Mouse (Mus musculus): ENCODE measurements around the gene Arhgap42. TPM values are rescaled to one million over a fixed set of nuclear protein-coding genes. Genes with fewer than 3 reads are reported as not detected.

The Arhgap42 gene
- not detected for total RNA-seq (2023)

DNA sequence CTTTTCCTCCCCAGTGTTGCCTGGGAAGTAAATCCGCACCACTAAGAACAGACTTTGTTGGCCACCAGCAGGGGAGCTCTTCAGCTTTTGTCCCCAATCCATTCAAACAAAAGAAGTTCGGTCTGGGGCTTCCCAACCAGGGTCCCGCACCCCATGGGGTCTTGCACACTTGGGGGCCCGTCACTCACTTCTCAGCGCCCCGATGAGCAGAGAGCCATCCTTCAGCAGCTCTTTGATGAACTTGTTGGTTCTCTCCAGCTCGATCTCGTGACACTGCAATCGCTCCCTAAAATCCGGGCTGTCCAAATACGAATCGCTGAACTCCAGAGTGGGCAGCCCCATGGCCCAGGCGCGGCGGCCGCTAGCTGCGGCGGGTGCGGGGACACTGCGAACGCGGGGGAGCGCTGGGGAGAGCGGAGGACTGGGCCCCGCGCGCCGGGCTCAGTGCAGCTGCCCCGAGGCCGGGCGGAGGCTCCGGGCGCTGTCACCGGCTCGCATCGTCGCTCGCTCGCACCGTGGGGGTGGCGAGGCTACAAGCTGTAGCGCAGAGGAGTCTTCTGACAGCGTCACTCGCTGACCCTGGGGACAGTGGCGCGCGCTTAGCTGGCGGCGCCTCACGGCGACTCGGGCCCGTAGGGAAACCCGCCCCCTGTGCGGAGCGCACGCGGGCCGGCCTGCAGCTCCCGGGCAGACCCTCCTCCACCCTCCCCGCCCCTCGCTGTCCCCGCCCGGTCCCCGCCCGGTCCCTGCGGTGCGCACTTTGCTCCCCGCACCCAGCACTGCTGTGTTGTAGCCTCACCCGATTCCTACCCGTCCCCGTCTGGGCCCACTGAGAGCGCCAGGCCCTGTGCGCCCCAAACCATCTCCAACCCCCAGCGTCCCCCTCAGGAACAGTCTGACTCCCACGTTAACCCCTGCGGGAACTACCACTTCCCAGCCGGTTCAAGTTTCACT, at the start of gene Arhgap42:
Gene Arhgap42, minus strand, starts transcription at position 664 of the 954 bp plus-strand sequence.

DNA sequence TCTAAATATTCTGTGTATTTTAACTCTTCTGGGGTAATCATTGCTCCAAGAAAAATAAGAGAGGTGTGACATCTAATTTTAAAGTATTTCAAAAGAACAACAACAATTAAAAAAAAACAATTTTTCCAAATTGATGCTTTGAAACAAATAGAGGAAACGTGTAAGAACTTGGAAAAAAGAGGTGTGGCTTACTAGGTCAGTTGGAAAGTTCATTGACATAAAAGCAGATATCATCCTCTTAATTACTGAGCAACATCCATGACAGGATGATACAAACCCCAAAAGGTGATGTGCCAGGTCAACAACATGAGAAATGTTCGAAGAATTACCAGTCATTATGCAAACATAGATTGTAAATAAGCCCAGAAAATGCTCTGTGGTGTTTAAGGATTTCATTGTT, 267.4 kb downstream of the Arhgap42 start, which contains the start of gene Gm16485:
Gene Gm16485, plus strand, starts transcription at position 301 of the 400 bp plus-strand sequence.

Measured in CD8-positive naive resting alpha-beta T cell, adult 57 days (primary cell).